Comparison of ENCODE assay signal across 19 mouse cellular contexts in genomic region chr16:19912582-19912981, GRCm38 (mm10).
"Had no signal": no experiment of that assay in that cellular context is flagged by ENCODE, and none has a peak within 500 bp of the region (broad histone marks: within the 10 kb centered on the region; RNA-seq: fewer than 3 reads in every experiment).

No protein-coding gene starts in this region.

- H3K4me2 ChIP-seq: limb, embryonic 12.5 days; neural tube, embryonic 15.5 days had no signal

- H3K9ac ChIP-seq: limb, embryonic 12.5 days; liver, embryonic 14.5 days; neural tube, embryonic 15.5 days had no signal

- H3K4me3 ChIP-seq: limb, embryonic 12.5 days; midbrain, embryonic 10.5 days; myocyte; neural tube, embryonic 15.5 days had no signal

- DNase-seq: kidney, adult 8-10 months; kidney, postnatal 36 days; layer of hippocampus, adult 9-11 months; layer of hippocampus, postnatal 36 days; liver; lung, adult 2 months; lung, postnatal 10 days; midbrain, embryonic 14.5 days; right cerebral cortex, adult 18-20 months; right cerebral cortex, postnatal 25 days; thymus, postnatal 36 days had no signal

- H3K27ac ChIP-seq: kidney, postnatal 0 days; limb, embryonic 12.5 days; liver, embryonic 14.5 days; macrophage; midbrain, embryonic 10.5 days; neural tube, embryonic 15.5 days had no signal

- H3K36me3 ChIP-seq: limb, embryonic 12.5 days; midbrain, embryonic 10.5 days; neural tube, embryonic 15.5 days had no signal

- ATAC-seq: intestine, postnatal 0 days had no signal

- H3K9me3 ChIP-seq: limb, embryonic 12.5 days; midbrain, embryonic 10.5 days; neural tube, embryonic 15.5 days had no signal

- H3K27me3 ChIP-seq: limb, embryonic 12.5 days; neural tube, embryonic 15.5 days had no signal

- H3K4me1 ChIP-seq: limb, embryonic 12.5 days; midbrain, embryonic 10.5 days; neural tube, embryonic 15.5 days had no signal
